In genomic region chr14:61226151-61226550, GRCm38 (mm10) we compare ENCODE assay signal across 19 mouse cellular contexts. TPM values are rescaled to one million over a fixed set of nuclear protein-coding genes. Genes with fewer than 3 reads are reported as not detected.
"Had no signal": no experiment of that assay in that cellular context is flagged by ENCODE, and none has a peak within 500 bp of the region (broad histone marks: within the 10 kb centered on the region; RNA-seq: fewer than 3 reads in every experiment).

No protein-coding gene starts in this region.

- H3K27ac ChIP-seq: midbrain, embryonic 10.5 days; midbrain, embryonic 12.5 days; neural tube, embryonic 13.5 days; neural tube, embryonic 15.5 days; stomach, embryonic 15.5 days; stomach, postnatal 0 days had no signal

- ATAC-seq: midbrain, embryonic 16.5 days had no signal

- H3K9me3 ChIP-seq: midbrain, embryonic 10.5 days; midbrain, embryonic 12.5 days; neural tube, embryonic 13.5 days; neural tube, embryonic 15.5 days; stomach, embryonic 15.5 days had no signal

- H3K36me3 ChIP-seq: midbrain, embryonic 10.5 days; midbrain, embryonic 12.5 days; neural tube, embryonic 13.5 days; neural tube, embryonic 15.5 days; stomach, embryonic 15.5 days had no signal

- DNase-seq: lung, embryonic 14.5 days; lung, postnatal 10 days; lung, postnatal 4 days; midbrain, embryonic 14.5 days; retina, postnatal 1 day; right cerebral cortex, postnatal 14 days; thymus, adult 2 months; thymus, postnatal 25 days; thymus, postnatal 4 days had no signal

- H3K9ac ChIP-seq: lung, embryonic 14.5 days; midbrain, embryonic 12.5 days; neural tube, embryonic 13.5 days; neural tube, embryonic 15.5 days; stomach, embryonic 15.5 days had no signal

- H3K4me3 ChIP-seq: midbrain, embryonic 10.5 days; midbrain, embryonic 12.5 days; myocyte; neural tube, embryonic 13.5 days; neural tube, embryonic 15.5 days; stomach, embryonic 15.5 days had no signal

- H3K27me3 ChIP-seq: midbrain, embryonic 12.5 days; neural tube, embryonic 13.5 days; neural tube, embryonic 15.5 days; stomach, embryonic 15.5 days had no signal

- H3K4me1 ChIP-seq: midbrain, embryonic 12.5 days; neural tube, embryonic 13.5 days; neural tube, embryonic 15.5 days; stomach, embryonic 15.5 days had no signal

- H3K4me2 ChIP-seq: lung, embryonic 14.5 days; midbrain, embryonic 12.5 days; neural tube, embryonic 13.5 days; neural tube, embryonic 15.5 days; stomach, embryonic 15.5 days had no signal

RNA-seq across cellular contexts. Expression of gene Sgcg, which starts 32.1 kb away (rescaled TPM):
- total RNA-seq: megakaryocyte, adult 5-6 weeks; megakaryocyte-erythroid progenitor cell, adult 5-6 weeks had no signal
- polyA plus RNA-seq: midbrain, embryonic 10.5 days; midbrain, embryonic 12.5 days; midbrain, embryonic 14.5 days; midbrain, embryonic 16.5 days had no signal
